Mouse (Mus musculus): Measurements from ENCODE around the gene Ing2. TPM values are rescaled to one million over a fixed set of nuclear protein-coding genes. Genes with fewer than 3 reads are reported as not detected.

Ing2 gene
- 1 to 10 TPM; 1.6 to 8.1 TPM for polyA plus RNA-seq (2012; fragmentation: generic; extraction: Trizol)

DNA sequence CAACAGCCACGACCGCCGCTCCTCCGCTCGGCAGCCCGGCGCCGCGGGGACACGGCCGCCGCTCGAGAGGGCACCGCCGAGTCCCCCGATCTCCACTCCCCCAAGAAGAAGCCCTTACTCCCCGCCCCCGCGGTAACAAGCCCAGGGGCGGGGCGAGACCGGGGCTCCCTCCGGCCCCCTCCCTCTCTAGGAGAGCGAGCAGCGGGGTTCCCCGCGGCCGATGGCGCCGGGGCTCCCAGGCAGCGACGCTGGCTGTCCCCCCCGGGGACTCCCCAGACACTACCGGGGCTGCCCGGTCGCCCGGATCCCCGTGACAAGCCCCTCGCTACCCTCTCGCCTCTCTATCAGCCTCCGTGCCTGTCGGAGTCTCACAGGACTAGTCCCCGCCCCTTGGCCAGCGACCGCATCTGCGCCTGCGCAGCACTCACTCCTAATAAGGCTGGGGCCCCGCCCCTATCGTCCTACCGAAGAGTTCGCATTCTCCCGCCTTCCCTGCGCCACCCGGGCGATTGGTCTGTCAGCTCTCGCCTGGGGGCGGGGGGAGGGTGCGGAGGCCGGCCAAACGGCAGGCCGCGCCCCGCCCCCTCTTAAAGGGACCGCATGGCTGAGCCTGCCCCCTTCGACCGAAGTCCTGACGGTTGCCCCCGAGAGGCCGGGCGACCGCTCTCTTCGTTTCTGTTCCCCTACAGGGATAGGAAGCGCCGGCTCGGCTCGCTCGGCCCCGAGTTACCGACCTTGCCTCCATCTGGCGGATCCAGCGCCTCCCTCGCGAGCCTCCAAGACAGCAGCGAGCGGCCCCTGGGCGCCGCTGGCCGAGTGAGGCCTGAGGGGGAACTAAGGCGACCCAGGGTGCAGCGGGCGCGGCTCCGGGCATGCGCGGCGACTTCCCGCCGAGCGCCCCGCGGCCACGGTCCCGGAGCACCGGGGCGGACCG lies at the start of gene Ing2:
Gene Ing2, minus strand, starts transcription at position 780 of the 934 bp plus-strand sequence.

DNA sequence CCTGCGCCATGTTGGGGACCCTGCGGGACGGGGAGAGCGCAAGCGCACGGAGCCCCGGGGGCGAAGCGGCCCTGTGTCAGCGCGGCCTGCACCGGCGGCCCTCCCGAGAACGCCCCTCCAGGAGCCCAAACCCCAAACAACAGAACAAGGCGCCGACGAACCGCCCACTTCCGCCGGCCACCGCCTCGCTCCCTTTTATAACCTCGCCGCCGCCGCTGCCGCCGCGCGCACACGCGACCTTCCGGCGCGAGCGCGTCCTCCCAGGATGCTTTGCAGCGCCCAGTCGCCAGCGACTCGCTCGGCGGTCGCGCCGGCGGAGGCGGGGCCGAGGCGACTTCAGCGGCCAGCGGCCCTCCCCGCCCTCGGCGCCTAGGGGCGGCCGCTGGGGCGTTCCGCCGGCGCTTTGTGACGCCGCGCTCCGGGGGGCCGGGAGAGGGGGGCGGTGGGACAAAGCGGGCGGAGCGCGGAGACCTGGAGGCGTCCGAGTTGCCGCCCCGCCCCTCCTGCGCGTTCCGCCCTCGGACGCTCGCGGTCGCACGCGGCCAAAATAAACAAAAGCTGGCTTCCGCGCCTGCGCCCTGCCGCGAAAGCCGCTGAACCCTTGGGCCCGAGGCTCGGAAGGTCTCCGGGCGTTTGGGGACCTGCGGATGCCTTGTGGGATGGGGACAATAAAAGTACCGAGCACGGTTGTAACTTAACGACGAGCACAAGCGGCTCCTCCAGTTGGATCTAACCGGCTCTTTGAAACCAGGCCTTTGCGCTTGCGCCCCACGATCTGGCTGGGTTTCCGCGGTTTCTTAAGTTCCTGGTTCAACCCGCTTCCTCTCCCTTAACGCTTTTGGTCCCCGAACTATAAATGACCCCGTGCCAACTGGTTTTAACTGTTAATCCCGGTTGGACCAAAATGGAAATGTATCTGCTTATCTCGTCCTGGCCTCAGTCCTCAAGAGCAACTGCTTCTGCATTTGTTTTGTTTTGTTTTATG lies 38.7 kb upstream of the Ing2 start, which contains the start of gene Cdkn2aip:
Gene Cdkn2aip, minus strand, starts transcription at position 172 of the 985 bp plus-strand sequence.

Other genes starting within 250 kb of the Ing2 start
- gene Stox2, start 229.2 kb downstream of the Ing2 start, polyA plus RNA-seq (2012; fragmentation: generic; extraction: Trizol): not detected
- 1 to 10 TPM; 1.0 to 9.5 TPM for gene Trappc11, start 142.1 kb downstream of the Ing2 start, polyA plus RNA-seq (2012; fragmentation: generic; extraction: Trizol)
- 1 to 10 TPM; 8.0 to 8.1 TPM for gene Rwdd4a, start 141.9 kb downstream of the Ing2 start, polyA plus RNA-seq (2012; fragmentation: generic; extraction: Trizol)
- gene Cdkn2aip, start 38.4 kb upstream of the Ing2 start, polyA plus RNA-seq (2012; fragmentation: generic; extraction: Trizol): 1 to 10 TPM in 1 of 2 experiments, under 1 TPM in 1; 0.21 to 1.7 TPM
- gene Cldn24, start 146.6 kb upstream of the Ing2 start, polyA plus RNA-seq (2012; fragmentation: generic; extraction: Trizol): not detected
- not detected for gene Cldn22, start 148.9 kb upstream of the Ing2 start, polyA plus RNA-seq (2012; fragmentation: generic; extraction: Trizol)

Data from C3H10T1/2 (cell line).